Mouse (Mus musculus) gastrocnemius, postnatal 25 days (tissue): Measurements from ENCODE around the gene Olfr700. TPM values are rescaled to one million over a fixed set of nuclear protein-coding genes. Genes with fewer than 3 reads are reported as not detected.
"Not testable (repeated sequence)": the region's sequence is repeated elsewhere in the genome, so short reads cannot be mapped to it uniquely, and the experiment has no call there.

Experiments
- DNase-seq: peaks from one replicate; pipeline ENCODE4 v3.0.0; 2022
- long read RNA-seq, 2 experiments: library from polyadenylated mRNA; stranded (forward); transcript quantifications; one replicate each; pipeline ENCODE4 v2.0.0; 2021
- total RNA-seq, 2 experiments: library from RNA; stranded (reverse); gene quantifications; 1 replicate in 1 of 2; 2 replicates in 1 of 2; pipeline ENCODE4 v1.2.3; 2021

Gene Olfr700
- not detected for total RNA-seq
- long read RNA-seq, experiment 1: 0 reads
- long read RNA-seq, experiment 2: 0 reads

GRCm38 (mm10) chr7:106808734-106809133, at the start of gene Olfr700:
Gene Olfr700 (minus strand): TSS chr7:106808834.
- no peak for DNase-seq

GRCm38 (mm10) chr7:106843060-106843459, 34.4 kb upstream of the Olfr700 start, which contains the start of gene Olfr703:
Gene Olfr703 (plus strand): TSS chr7:106843360.
- no peak for DNase-seq

DNA sequence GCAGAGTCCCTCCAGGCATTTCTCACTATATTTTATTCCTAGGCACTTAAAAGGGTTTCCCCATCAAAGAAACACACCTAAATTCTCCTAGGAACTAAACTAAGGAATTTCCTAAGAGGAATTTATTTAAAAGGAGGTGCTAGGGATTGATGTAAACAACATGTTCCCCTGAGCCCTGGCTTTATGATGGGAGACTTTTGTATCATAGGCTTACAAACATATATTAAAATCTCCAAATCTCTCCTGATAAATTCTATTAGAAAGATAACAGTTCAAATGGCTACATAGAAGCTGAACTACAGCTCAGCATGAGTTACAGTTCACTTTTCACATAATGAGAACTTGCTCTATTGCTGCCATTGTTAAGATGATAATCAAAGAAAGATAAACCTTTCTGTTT, 25.2 kb upstream of the Olfr700 start, which contains the start of gene Olfr702:
Olfr702 (minus strand) TSS at position 101 of the 400 bp plus-strand sequence.
- DNase-seq: no peak

- DNase-seq: no peak
Observed at GRCm38 (mm10) chr7:106818414-106818813, 9.8 kb upstream of the Olfr700 start.

GRCm38 (mm10) chr7:106815775-106816174, 7.1 kb upstream of the Olfr700 start:
- no peak for DNase-seq

- DNase-seq: no peak
Observed at GRCm38 (mm10) chr7:106813829-106814228, 5.2 kb upstream of the Olfr700 start, which contains the start of gene Olfr701. Gene Olfr701 (plus strand): TSS chr7:106814129.

GRCm38 (mm10) chr7:106793098-106793497, 15.5 kb downstream of the Olfr700 start, which contains the start of gene Olfr699:
Gene Olfr699 (minus strand): TSS chr7:106793198.
- DNase-seq: no peak

DNA sequence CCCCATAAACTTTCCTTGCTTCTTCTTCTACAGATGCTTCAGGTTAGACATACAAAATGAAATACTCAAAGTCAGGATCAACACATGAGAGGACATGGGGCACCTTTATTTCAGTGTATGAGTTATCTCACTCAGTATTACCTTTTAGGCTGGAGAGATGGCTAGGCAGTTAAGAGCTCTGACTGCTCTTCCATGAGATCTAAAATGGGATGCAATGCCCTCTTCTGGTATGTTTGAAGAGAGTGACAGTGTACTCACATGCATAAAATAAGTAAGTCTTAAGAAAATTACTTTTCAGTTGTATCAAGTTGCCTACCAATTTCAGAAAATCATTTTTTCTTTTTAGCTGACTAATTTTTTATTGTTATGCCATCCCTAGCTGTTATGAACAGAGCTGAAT, 20.3 kb downstream of the Olfr700 start:
- no peak for DNase-seq

- DNase-seq: not testable (repeated sequence)
Observed at GRCm38 (mm10) chr7:106761008-106761407, 47.6 kb downstream of the Olfr700 start.

GRCm38 (mm10) chr7:106758800-106759199, 49.8 kb downstream of the Olfr700 start:
- no peak for DNase-seq

Other genes starting within 250 kb of the Olfr700 start
- gene Olfr693, start 128.2 kb downstream of the Olfr700 start, total RNA-seq: not detected
- gene Olfr694, start 117.0 kb downstream of the Olfr700 start, total RNA-seq: not detected
- not detected for gene Olfr695, start 92.4 kb downstream of the Olfr700 start, total RNA-seq
- not detected for gene Olfr697, start 66.4 kb downstream of the Olfr700 start, total RNA-seq
- gene Olfr698, start 53.4 kb downstream of the Olfr700 start, total RNA-seq: not detected
- not detected for gene Olfr699, start 15.6 kb downstream of the Olfr700 start, total RNA-seq
- gene Olfr701, start 5.3 kb upstream of the Olfr700 start, total RNA-seq: not detected
- gene Olfr702, start 25.1 kb upstream of the Olfr700 start, total RNA-seq: not detected
- not detected for gene Olfr703, start 34.5 kb upstream of the Olfr700 start, total RNA-seq
- not detected for gene Olfr704, start 54.4 kb upstream of the Olfr700 start, total RNA-seq
- gene Olfr705, start 68.1 kb upstream of the Olfr700 start, total RNA-seq: not detected
- not detected for gene Olfr706, start 79.3 kb upstream of the Olfr700 start, total RNA-seq
- gene Olfr707, start 92.4 kb upstream of the Olfr700 start, total RNA-seq: not detected
- not detected for gene Olfr1532-ps1, start 99.2 kb upstream of the Olfr700 start, total RNA-seq
- not detected for gene Olfr709-ps1, start 123.4 kb upstream of the Olfr700 start, total RNA-seq
- gene Olfr710, start 139.5 kb upstream of the Olfr700 start, total RNA-seq: not detected
- gene Olfr6, start 155.1 kb upstream of the Olfr700 start, total RNA-seq: not detected
- not detected for gene Olfr711, start 166.6 kb upstream of the Olfr700 start, total RNA-seq
- not detected for gene Olfr2, start 197.2 kb upstream of the Olfr700 start, total RNA-seq
- gene Olfr713, start 222.3 kb upstream of the Olfr700 start, total RNA-seq: not detected